Comparison of ENCODE assay signal across 13 mouse cellular contexts in the genomic region with DNA sequence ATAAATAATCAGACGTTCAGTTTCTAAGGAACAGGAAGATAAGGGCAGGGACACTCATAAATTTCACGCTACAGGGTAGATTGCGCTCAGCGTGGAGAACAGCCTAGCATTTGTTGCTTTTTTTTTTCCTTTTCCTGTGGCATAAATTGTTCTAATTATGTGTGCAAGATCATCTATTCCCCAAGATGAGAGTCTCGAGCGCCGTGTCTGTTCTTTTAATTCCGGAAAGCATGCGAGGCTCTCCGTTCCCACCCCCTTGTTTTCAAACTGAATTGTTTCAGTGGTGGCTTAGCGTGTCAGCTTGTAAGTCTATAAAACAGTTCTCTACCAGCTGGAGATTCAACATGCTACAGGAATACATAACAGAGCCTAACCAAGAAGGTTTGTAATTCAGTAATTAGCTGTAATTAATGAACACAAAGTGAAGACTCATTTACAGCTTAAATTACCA.
DNase-seq lines count a peak whose midpoint lies in the region; ATAC-seq and TF ChIP-seq lines count a peak whose summit lies in the region.
"Had no signal": no experiment of that assay in that cellular context is flagged by ENCODE, and none has a peak within 500 bp of the region (broad histone marks: within the 10 kb centered on the region; RNA-seq: fewer than 3 reads in every experiment).

No protein-coding gene starts in this region.

- H3K9me3 ChIP-seq in neural tube, embryonic 12.5 days, result no peaks in the 10 kb centered on the region
- no peaks in the 10 kb centered on the region for H3K9me3 ChIP-seq in kidney, embryonic 15.5 days (replicated peaks)
- H3K9me3 ChIP-seq in neural tube, embryonic 14.5 days (ENCODE audit: control insufficient read depth, low read length), result no peaks in the 10 kb centered on the region
- H3K9me3 ChIP-seq: liver, embryonic 15.5 days had no signal

- peaks cover 15% of the 10 kb centered on the region for H3K4me1 ChIP-seq in neural tube, embryonic 12.5 days
- H3K4me1 ChIP-seq in kidney, embryonic 15.5 days, result peaks cover 72% of the 10 kb centered on the region
- peaks cover 4% of the 10 kb centered on the region; the same call in 1 of the 2 replicates for H3K4me1 ChIP-seq in neural tube, embryonic 14.5 days (ENCODE audit: control insufficient read depth, insufficient read depth, low read length)
- H3K4me1 ChIP-seq: liver, embryonic 15.5 days had no signal

- no peak for DNase-seq in gastrocnemius, adult 2 months
- DNase-seq in gastrocnemius, postnatal 14 days, result no peak
- no peak for DNase-seq in neural tube, embryonic 10.5 days (ENCODE audit: extremely low spot score, low spot score)
- no peak for DNase-seq in urinary bladder, postnatal 36 days (ENCODE audit: low spot score in 2 of 2)
- DNase-seq in cerebellum, adult 9-11 months, result no peak
- DNase-seq: adrenal gland, adult 2 months; heart, postnatal 14 days; right cerebral cortex, adult 18-20 months had no signal

- WGBS in neural tube, embryonic 12.5 days, result 34% methylated on average over 11 of the region's 11 CpGs
- WGBS in kidney, embryonic 15.5 days, result 18% methylated on average over 11 of the region's 11 CpGs
- 15% methylated on average over 11 of the region's 11 CpGs for whole genome bisulfite sequencing in neural tube, embryonic 14.5 days

- ATAC-seq in neural tube, embryonic 12.5 days (ENCODE audit: low FRiP score, low read depth), result no peak
- ATAC-seq in kidney, embryonic 15.5 days (replicated peaks; ENCODE audit: low FRiP score), result no peak
- peak; percentile 56; the same call in 1 of the 2 replicates for ATAC-seq in neural tube, embryonic 14.5 days (ENCODE audit: low read depth)

- no peak overlapping the region for H3K4me3 ChIP-seq in gastrocnemius, adult 2 months
- H3K4me3 ChIP-seq in neural tube, embryonic 12.5 days, result no peak overlapping the region
- H3K4me3 ChIP-seq in kidney, embryonic 15.5 days (replicated peaks), result no peak overlapping the region
- H3K4me3 ChIP-seq in neural tube, embryonic 14.5 days (ENCODE audit: low read depth, low read length), result no peak overlapping the region
- H3K4me3 ChIP-seq: erythroblast, embryonic 14.5 days; liver, embryonic 15.5 days had no signal

- 0 out of 2 replicates have a peak, but pooled peaks cover 3% of the 10 kb centered on the region for H3K27me3 ChIP-seq in neural tube, embryonic 12.5 days (replicated peaks)
- no peaks in the 10 kb centered on the region for H3K27me3 ChIP-seq in kidney, embryonic 15.5 days
- no peaks in the 10 kb centered on the region for H3K27me3 ChIP-seq in neural tube, embryonic 14.5 days (ENCODE audit: control insufficient read depth, insufficient read depth, low read length)
- H3K27me3 ChIP-seq: liver, embryonic 15.5 days had no signal

- H3K27ac ChIP-seq in gastrocnemius, adult 2 months, result 0 out of 2 replicates have a peak overlapping the region, but pooled peaks have one; percentile 17
- no peak overlapping the region for H3K27ac ChIP-seq in neural tube, embryonic 12.5 days
- peak overlapping the region; percentile 80 for H3K27ac ChIP-seq in kidney, embryonic 15.5 days
- H3K27ac ChIP-seq in neural tube, embryonic 14.5 days (ENCODE audit: low read depth, low read length), result peak overlapping the region; percentile 16; the same call in 1 of the 2 replicates
- H3K27ac ChIP-seq: liver, embryonic 15.5 days had no signal

- peak overlapping the region; percentile 25 for H3K4me2 ChIP-seq in neural tube, embryonic 12.5 days (replicated peaks)
- H3K4me2 ChIP-seq in kidney, embryonic 15.5 days, result peak overlapping the region; percentile 10; the same call in 1 of the 2 replicates
- H3K4me2 ChIP-seq in neural tube, embryonic 14.5 days (ENCODE audit: low read depth, low read length), result peak overlapping the region; percentile 22
- H3K4me2 ChIP-seq: liver, embryonic 15.5 days had no signal

- intact Hi-C loops in gastrocnemius, adult 2 months (cut with DNase I), result no loop called here
- intact Hi-C loops in gastrocnemius, postnatal 14 days (cut with DNase I; ENCODE audit: low total_unique reads), result no loop called here

- H3K36me3 ChIP-seq in neural tube, embryonic 12.5 days, result no peaks in the 10 kb centered on the region
- H3K36me3 ChIP-seq in kidney, embryonic 15.5 days, result no peaks in the 10 kb centered on the region
- H3K36me3 ChIP-seq in neural tube, embryonic 14.5 days (ENCODE audit: control insufficient read depth, insufficient read depth, low read length), result no peaks in the 10 kb centered on the region
- H3K36me3 ChIP-seq: liver, embryonic 15.5 days had no signal

- no peak overlapping the region for H3K9ac ChIP-seq in neural tube, embryonic 12.5 days
- H3K9ac ChIP-seq in kidney, embryonic 15.5 days, result no peak overlapping the region
- H3K9ac ChIP-seq in neural tube, embryonic 14.5 days (replicated peaks; ENCODE audit: low read depth, low read length), result no peak overlapping the region
- H3K9ac ChIP-seq: liver, embryonic 15.5 days had no signal

- no peak for TF ChIP-seq CTCF in gastrocnemius, adult 2 months (IDR thresholded peaks at IDR 0.05)
